Mouse (Mus musculus) lung, embryonic 16.5 days (tissue): ENCODE data around the gene Adamts14. TPM values are rescaled to one million over a fixed set of nuclear protein-coding genes. Genes with fewer than 3 reads are reported as not detected.

Experiments
- ATAC-seq: fragments of 200-750 bp; cut with Nextera tagmentation; 2 replicates; pipeline ENCODE4 v1.8.0; 2017; ENCODE audit warnings: low read depth, mild to moderate bottlenecking, moderate library complexity
- H3K27ac ChIP-seq: fragments of 300-500 bp; sonication (generic); 2 replicates; pipeline ENCODE4 v1.5.1; 2014; ENCODE audit warnings: mild to moderate bottlenecking, control low read depth, low read length
- H3K27me3 ChIP-seq: fragments of 300-500 bp; sonication (generic); 2 replicates; pipeline ENCODE4 v1.6.1; 2014; ENCODE audit warnings: low read depth, low read length, mixed read lengths; ENCODE audit not compliant: control insufficient read depth, insufficient read depth
- H3K36me3 ChIP-seq: fragments of 300-500 bp; sonication (generic); 2 replicates; pipeline ENCODE4 v1.6.1; 2014; ENCODE audit warnings: low read length; ENCODE audit not compliant: control insufficient read depth, insufficient read depth
- H3K4me1 ChIP-seq: fragments of 300-500 bp; sonication (generic); replicated peaks from 2 replicates; pipeline ENCODE4 v1.6.1; 2014; ENCODE audit warnings: low read length, mixed read lengths; ENCODE audit not compliant: control insufficient read depth, insufficient read depth
- H3K4me2 ChIP-seq: fragments of 300-500 bp; sonication (generic); 2 replicates; pipeline ENCODE4 v1.6.1; 2014; ENCODE audit warnings: low read depth, low read length, control low read depth
- H3K4me3 ChIP-seq: fragments of 300-500 bp; sonication (generic); 2 replicates; pipeline ENCODE4 v1.5.1; 2014; ENCODE audit warnings: mild to moderate bottlenecking, low read length, control low read depth
- H3K9ac ChIP-seq: fragments of 300-500 bp; sonication (generic); 2 replicates; pipeline ENCODE4 v1.6.1; 2014; ENCODE audit warnings: low read length, control low read depth
- H3K9me3 ChIP-seq: fragments of 300-500 bp; sonication (generic); 2 replicates; pipeline ENCODE4 v1.6.1; 2016; ENCODE audit warnings: low read length; ENCODE audit not compliant: control insufficient read depth
- WGBS: fragments of 180-500 bp; shearing (Covaris S2); extraction: QIAGEN DNeasy Blood & Tissue Kit; methylation state at CpG from one replicate; pipeline ENCODE4 v1.1.7; 2014; 5-methylcytosine and 5-hydroxymethylcytosine counted together
- polyA plus RNA-seq: library from polyadenylated mRNA; unstranded; fragments of >200 nt; fragmentation: Nextera tagmentation; extraction: Ambion mirVana; gene quantifications from 2 replicates; pipeline ENCODE4 v1.2.1, GENCODE M21; 2015

Gene Adamts14
- polyA plus RNA-seq, 1 experiment from 2014 or later, result 2.6 TPM

GRCm38 (mm10) chr10:61263606-61264005 lies 9.6 kb downstream of the Adamts14 start:
- Histone ChIP-seq H3K36me3 (no peaks in the 10 kb centered on the region), H3K27ac (no peak overlapping the region), H3K9ac (no peak overlapping the region), H3K4me1 (no peaks in the 10 kb centered on the region), H3K27me3 (no peaks in the 10 kb centered on the region), H3K9me3 (no peaks in the 10 kb centered on the region), H3K4me2 (no peak overlapping the region), H3K4me3 (no peak overlapping the region)
- ATAC-seq, result no peak
- 78% methylated on average over 8 of the region's 8 CpGs for WGBS

- Histone ChIP-seq H3K9ac (no peak overlapping the region), H3K27ac (no peak overlapping the region), H3K4me2 (no peak overlapping the region), H3K4me1 (no peaks in the 10 kb centered on the region), H3K36me3 (no peaks in the 10 kb centered on the region), H3K4me3 (no peak overlapping the region), H3K9me3 (no peaks in the 10 kb centered on the region), H3K27me3 (no peaks in the 10 kb centered on the region)
- ATAC-seq, result 0 out of 2 replicates have a peak, but pooled peaks have one; percentile 34
- 43% methylated on average over 13 of the region's 13 CpGs for WGBS
These were observed 11.7 kb downstream of the Adamts14 start for GRCm38 (mm10) chr10:61261229-61262156.

GRCm38 (mm10) chr10:61258131-61258530 lies 15.1 kb downstream of the Adamts14 start:
- H3K4me1 ChIP-seq, result no peaks in the 10 kb centered on the region; the same call in 1 of the 2 replicates
- H3K27me3 ChIP-seq, result no peaks in the 10 kb centered on the region
- no peak for ATAC-seq
- no peak overlapping the region for H3K9ac ChIP-seq
- no peak overlapping the region for H3K27ac ChIP-seq
- no peak overlapping the region for H3K4me3 ChIP-seq
- WGBS, result 88% methylated on average over 1 of the region's 1 CpGs
- H3K36me3 ChIP-seq, result no peaks in the 10 kb centered on the region
- H3K4me2 ChIP-seq, result no peak overlapping the region
- H3K9me3 ChIP-seq, result peaks cover 3% of the 10 kb centered on the region; the same call in 1 of the 2 replicates

GRCm38 (mm10) chr10:61256665-61257064 lies 16.6 kb downstream of the Adamts14 start:
- ATAC-seq, result no peak
- no peak overlapping the region for H3K9ac ChIP-seq
- no peak overlapping the region for H3K4me3 ChIP-seq
- H3K9me3 ChIP-seq, result peaks cover 3% of the 10 kb centered on the region; the same call in 1 of the 2 replicates
- 84% methylated on average over 9 of the region's 9 CpGs for WGBS
- no peaks in the 10 kb centered on the region for H3K27me3 ChIP-seq
- H3K36me3 ChIP-seq, result no peaks in the 10 kb centered on the region
- H3K4me1 ChIP-seq, result no peaks in the 10 kb centered on the region; the same call in 1 of the 2 replicates
- H3K27ac ChIP-seq, result no peak overlapping the region
- H3K4me2 ChIP-seq, result no peak overlapping the region

- H3K4me3 ChIP-seq, result no peak overlapping the region
- ATAC-seq, result peak; percentile 56
- peaks cover 3% of the 10 kb centered on the region; the same call in 1 of the 2 replicates for H3K9me3 ChIP-seq
- H3K36me3 ChIP-seq, result no peaks in the 10 kb centered on the region
- 50% methylated on average over 8 of the region's 8 CpGs for WGBS
- H3K9ac ChIP-seq, result no peak overlapping the region
- no peaks in the 10 kb centered on the region; the same call in 1 of the 2 replicates for H3K4me1 ChIP-seq
- peak overlapping the region; percentile 34 for H3K27ac ChIP-seq
- H3K27me3 ChIP-seq, result no peaks in the 10 kb centered on the region
- no peak overlapping the region for H3K4me2 ChIP-seq
These were observed 18.0 kb downstream of the Adamts14 start for GRCm38 (mm10) chr10:61255190-61255589.

GRCm38 (mm10) chr10:61254761-61255160 lies 18.5 kb downstream of the Adamts14 start:
- Histone ChIP-seq H3K4me1 (no peaks in the 10 kb centered on the region; the same call in 1 of the 2 replicates), H3K9me3 (peaks cover 3% of the 10 kb centered on the region; the same call in 1 of the 2 replicates), H3K27ac (peak overlapping the region; percentile 48), H3K4me3 (no peak overlapping the region), H3K36me3 (no peaks in the 10 kb centered on the region), H3K9ac (no peak overlapping the region), H3K4me2 (no peak overlapping the region), H3K27me3 (no peaks in the 10 kb centered on the region)
- WGBS, result 39% methylated on average over 6 of the region's 6 CpGs
- peak; percentile 77 for ATAC-seq

- H3K36me3 ChIP-seq, result no peaks in the 10 kb centered on the region
- H3K4me1 ChIP-seq, result no peaks in the 10 kb centered on the region; the same call in 1 of the 2 replicates
- no peak for ATAC-seq
- no peak overlapping the region for H3K4me2 ChIP-seq
- H3K9me3 ChIP-seq, result peaks cover 3% of the 10 kb centered on the region; the same call in 1 of the 2 replicates
- H3K9ac ChIP-seq, result no peak overlapping the region
- WGBS, result 66% methylated on average over 2 of the region's 2 CpGs
- no peak overlapping the region for H3K4me3 ChIP-seq
- H3K27me3 ChIP-seq, result no peaks in the 10 kb centered on the region
- no peak overlapping the region for H3K27ac ChIP-seq
These were observed 23.3 kb downstream of the Adamts14 start for GRCm38 (mm10) chr10:61249951-61250350.

GRCm38 (mm10) chr10:61248596-61249114 lies 24.6 kb downstream of the Adamts14 start:
- Histone ChIP-seq H3K9me3 (peaks cover 2% of the 10 kb centered on the region; the same call in 1 of the 2 replicates), H3K27me3 (no peaks in the 10 kb centered on the region), H3K9ac (no peak overlapping the region), H3K27ac (no peak overlapping the region), H3K4me2 (no peak overlapping the region), H3K4me1 (no peaks in the 10 kb centered on the region), H3K4me3 (no peak overlapping the region), H3K36me3 (no peaks in the 10 kb centered on the region)
- ATAC-seq, result peak; percentile 34; the same call in 1 of the 2 replicates
- WGBS, result 56% methylated on average over 13 of the region's 13 CpGs

- 78% methylated on average over 6 of the region's 6 CpGs for WGBS
- no peak overlapping the region for H3K4me3 ChIP-seq
These were observed 26.9 kb downstream of the Adamts14 start for GRCm38 (mm10) chr10:61246288-61246687.

More at GRCm38 (mm10) chr10:61246288-61246687, 26.9 kb downstream of the Adamts14 start:
- Histone ChIP-seq H3K36me3 (no peaks in the 10 kb centered on the region), H3K9ac (no peak overlapping the region), H3K27me3 (no peaks in the 10 kb centered on the region), H3K9me3 (no peaks in the 10 kb centered on the region), H3K4me2 (no peak overlapping the region), H3K27ac (no peak overlapping the region), H3K4me1 (no peaks in the 10 kb centered on the region)
- ATAC-seq, result no peak
